Mouse (Mus musculus): ENCODE measurements around the gene Pcnx. TPM values are rescaled to one million over a fixed set of nuclear protein-coding genes. Genes with fewer than 3 reads are reported as not detected.
A peak's percentile ranks its signal among the peaks of the same experiment; 100 is the strongest.

Pcnx gene
- polyA plus RNA-seq, 1 experiment, result 49.0 TPM

- no peak for DNase-seq
- 88% methylated on average over 4 of the region's 4 CpGs for WGBS
- H3K27me3 ChIP-seq (ENCODE audit: control insufficient read depth, insufficient read depth, low read length), result no peaks in the 10 kb centered on the region
- H3K4me1 ChIP-seq (replicated peaks; ENCODE audit: control insufficient read depth, insufficient read depth, low read length), result no peaks in the 10 kb centered on the region
- no peak overlapping the region for H3K4me3 ChIP-seq (ENCODE audit: control insufficient read depth, insufficient read depth, low read length)
- TF ChIP-seq CTCF (IDR thresholded peaks at IDR 0.05; ENCODE audit: borderline replicate concordance, control insufficient read depth, extremely low read depth, insufficient read depth, low read length, poor library complexity) (no peak), POLR2A (IDR thresholded peaks at IDR 0.05; ENCODE audit: control insufficient read depth, extremely low read depth, insufficient read depth, low read length, poor library complexity) (no peak)
- peaks cover 15% of the 10 kb centered on the region for H3K36me3 ChIP-seq (ENCODE audit: control insufficient read depth, insufficient read depth, low read length)
- no peak overlapping the region for H3K27ac ChIP-seq (ENCODE audit: control insufficient read depth, insufficient read depth, low read length)
These were observed 48.0 kb downstream of the Pcnx start for GRCm38 (mm10) chr12:81907741-81908357.

- no peak for TF ChIP-seq CTCF (IDR thresholded peaks at IDR 0.05; ENCODE audit: borderline replicate concordance, control insufficient read depth, extremely low read depth, insufficient read depth, low read length, poor library complexity)
- TF ChIP-seq POLR2A (IDR thresholded peaks at IDR 0.05; ENCODE audit: control insufficient read depth, extremely low read depth, insufficient read depth, low read length, poor library complexity), result no peak
- peaks cover 15% of the 10 kb centered on the region for H3K36me3 ChIP-seq (ENCODE audit: control insufficient read depth, insufficient read depth, low read length)
- no peak overlapping the region for H3K27ac ChIP-seq (ENCODE audit: control insufficient read depth, insufficient read depth, low read length)
- H3K27me3 ChIP-seq (ENCODE audit: control insufficient read depth, insufficient read depth, low read length), result no peaks in the 10 kb centered on the region
- H3K4me3 ChIP-seq (ENCODE audit: control insufficient read depth, insufficient read depth, low read length), result no peak overlapping the region
- WGBS, result 88% methylated on average over 5 of the region's 5 CpGs
- no peaks in the 10 kb centered on the region for H3K4me1 ChIP-seq (replicated peaks; ENCODE audit: control insufficient read depth, insufficient read depth, low read length)
- no peak for DNase-seq
These were observed 50.6 kb downstream of the Pcnx start for GRCm38 (mm10) chr12:81910439-81910838.

- TF ChIP-seq POLR2A (IDR thresholded peaks at IDR 0.05; ENCODE audit: control insufficient read depth, extremely low read depth, insufficient read depth, low read length, poor library complexity), result no peak
- peak; percentile 77; the same call in 1 of the 2 replicates for TF ChIP-seq CTCF (IDR thresholded peaks at IDR 0.05; ENCODE audit: borderline replicate concordance, control insufficient read depth, extremely low read depth, insufficient read depth, low read length, poor library complexity)
- 55% methylated on average over 2 of the region's 2 CpGs for WGBS
- peak; percentile 80 for DNase-seq
These were observed 55.5 kb downstream of the Pcnx start for GRCm38 (mm10) chr12:81915176-81915950.

GRCm38 (mm10) chr12:81918346-81918745 is 58.5 kb downstream of the Pcnx start:
- Histone ChIP-seq H3K27me3 (ENCODE audit: control insufficient read depth, insufficient read depth, low read length) (no peaks in the 10 kb centered on the region), H3K27ac (ENCODE audit: control insufficient read depth, insufficient read depth, low read length) (no peak overlapping the region), H3K36me3 (ENCODE audit: control insufficient read depth, insufficient read depth, low read length) (peaks cover 16% of the 10 kb centered on the region), H3K4me1 (replicated peaks; ENCODE audit: control insufficient read depth, insufficient read depth, low read length) (no peaks in the 10 kb centered on the region), H3K4me3 (ENCODE audit: control insufficient read depth, insufficient read depth, low read length) (no peak overlapping the region)
- no peak for DNase-seq
- 96% methylated on average over 12 of the region's 12 CpGs for WGBS
- TF ChIP-seq CTCF (IDR thresholded peaks at IDR 0.05; ENCODE audit: borderline replicate concordance, control insufficient read depth, extremely low read depth, insufficient read depth, low read length, poor library complexity), result no peak
- no peak for TF ChIP-seq POLR2A (IDR thresholded peaks at IDR 0.05; ENCODE audit: control insufficient read depth, extremely low read depth, insufficient read depth, low read length, poor library complexity)

More at GRCm38 (mm10) chr12:81915176-81915950, 55.5 kb downstream of the Pcnx start:
- H3K36me3 ChIP-seq (ENCODE audit: control insufficient read depth, insufficient read depth, low read length), result peaks cover 16% of the 10 kb centered on the region
- no peak overlapping the region for H3K27ac ChIP-seq (ENCODE audit: control insufficient read depth, insufficient read depth, low read length)
- H3K4me3 ChIP-seq (ENCODE audit: control insufficient read depth, insufficient read depth, low read length), result no peak overlapping the region
- no peaks in the 10 kb centered on the region for H3K4me1 ChIP-seq (replicated peaks; ENCODE audit: control insufficient read depth, insufficient read depth, low read length)
- no peaks in the 10 kb centered on the region for H3K27me3 ChIP-seq (ENCODE audit: control insufficient read depth, insufficient read depth, low read length)

GRCm38 (mm10) chr12:81918886-81919285 is 59.1 kb downstream of the Pcnx start:
- DNase-seq, result no peak
- H3K4me1 ChIP-seq (replicated peaks; ENCODE audit: control insufficient read depth, insufficient read depth, low read length), result no peaks in the 10 kb centered on the region
- TF ChIP-seq CTCF (IDR thresholded peaks at IDR 0.05; ENCODE audit: borderline replicate concordance, control insufficient read depth, extremely low read depth, insufficient read depth, low read length, poor library complexity) (no peak), POLR2A (IDR thresholded peaks at IDR 0.05; ENCODE audit: control insufficient read depth, extremely low read depth, insufficient read depth, low read length, poor library complexity) (no peak)
- H3K27ac ChIP-seq (ENCODE audit: control insufficient read depth, insufficient read depth, low read length), result no peak overlapping the region
- 96% methylated on average over 14 of the region's 14 CpGs for WGBS
- H3K27me3 ChIP-seq (ENCODE audit: control insufficient read depth, insufficient read depth, low read length), result no peaks in the 10 kb centered on the region
- no peak overlapping the region for H3K4me3 ChIP-seq (ENCODE audit: control insufficient read depth, insufficient read depth, low read length)
- peaks cover 16% of the 10 kb centered on the region for H3K36me3 ChIP-seq (ENCODE audit: control insufficient read depth, insufficient read depth, low read length)

- no peaks in the 10 kb centered on the region for H3K27me3 ChIP-seq (ENCODE audit: control insufficient read depth, insufficient read depth, low read length)
- no peak overlapping the region for H3K4me3 ChIP-seq (ENCODE audit: control insufficient read depth, insufficient read depth, low read length)
- WGBS, result 96% methylated on average over 10 of the region's 10 CpGs
- no peaks in the 10 kb centered on the region for H3K4me1 ChIP-seq (replicated peaks; ENCODE audit: control insufficient read depth, insufficient read depth, low read length)
- TF ChIP-seq CTCF (IDR thresholded peaks at IDR 0.05; ENCODE audit: borderline replicate concordance, control insufficient read depth, extremely low read depth, insufficient read depth, low read length, poor library complexity), result no peak
- TF ChIP-seq POLR2A (IDR thresholded peaks at IDR 0.05; ENCODE audit: control insufficient read depth, extremely low read depth, insufficient read depth, low read length, poor library complexity), result no peak
- H3K36me3 ChIP-seq (ENCODE audit: control insufficient read depth, insufficient read depth, low read length), result peaks cover 16% of the 10 kb centered on the region
- no peak for DNase-seq
- H3K27ac ChIP-seq (ENCODE audit: control insufficient read depth, insufficient read depth, low read length), result no peak overlapping the region
These were observed 60.2 kb downstream of the Pcnx start for GRCm38 (mm10) chr12:81920027-81920426.

Measured in thymus, adult 2 months (tissue).